Mouse (Mus musculus): ENCODE results near the gene Gm5148.

Gene Gm5148

GRCm38 (mm10) chr3:37737407-37737806 lies 13.1 kb upstream of the Gm5148 start:
- no peak for DNase-seq

- no peak for DNase-seq
These were observed 10.9 kb upstream of the Gm5148 start for GRCm38 (mm10) chr3:37735166-37735565.

GRCm38 (mm10) chr3:37729142-37729541 lies 4.9 kb upstream of the Gm5148 start:
- no peak for DNase-seq

GRCm38 (mm10) chr3:37728112-37729100 lies 4.1 kb upstream of the Gm5148 start:
- DNase-seq = no peak

DNA sequence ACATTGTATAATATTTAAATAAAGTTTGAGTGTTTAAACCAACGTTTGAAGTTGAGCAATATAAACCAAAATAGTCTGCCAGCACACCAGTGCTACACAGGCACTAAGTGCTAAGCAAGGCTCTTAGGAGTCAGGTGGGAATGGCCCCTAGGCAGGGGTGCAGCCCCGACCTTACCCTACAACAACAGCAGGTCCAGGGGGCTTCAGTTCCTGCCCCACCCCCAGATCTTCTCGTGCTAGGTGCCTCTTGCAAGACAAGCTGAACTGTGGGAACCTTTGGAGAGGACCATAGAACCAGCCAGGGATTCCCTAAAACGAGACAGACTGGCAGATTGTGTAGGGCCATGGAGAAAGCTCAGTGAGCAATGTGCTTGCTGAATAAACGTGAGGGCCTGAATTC lies 3.1 kb upstream of the Gm5148 start:
- DNase-seq = no peak

GRCm38 (mm10) chr3:37726501-37727140 lies 2.3 kb upstream of the Gm5148 start:
- DNase-seq = no peak

GRCm38 (mm10) chr3:37724946-37725735 lies 851 bp upstream of the Gm5148 start:
- no peak for DNase-seq

- DNase-seq = peak in 1 of 2 experiments; percentile 59
These were observed 574 bp downstream of the Gm5148 start for GRCm38 (mm10) chr3:37723662-37724170.

DNA sequence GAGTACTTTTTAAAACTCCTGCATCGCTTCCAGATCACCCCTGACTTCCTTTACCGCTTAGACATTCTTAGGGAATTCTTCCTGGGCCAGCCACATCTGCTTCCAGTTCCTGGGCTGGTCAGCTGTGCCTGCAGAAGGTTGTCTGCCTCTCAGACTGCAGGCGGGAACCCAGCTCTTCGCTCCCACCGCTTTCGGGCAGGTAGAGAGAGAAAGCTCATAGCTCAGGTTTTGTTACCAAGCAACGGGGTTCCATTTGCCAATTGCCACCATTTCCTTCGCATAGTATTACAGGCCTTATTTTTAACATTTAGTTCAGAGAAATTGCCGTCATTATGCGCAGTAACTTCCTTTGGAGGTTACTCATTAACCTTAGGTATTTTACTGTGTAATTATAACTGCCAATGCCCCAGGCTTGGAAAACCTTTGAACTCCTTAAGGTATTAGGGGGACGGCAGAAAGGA lies 1.2 kb downstream of the Gm5148 start:
- no peak for DNase-seq

- no peak for DNase-seq
These were observed 1.7 kb downstream of the Gm5148 start for GRCm38 (mm10) chr3:37722487-37723060.

DNA sequence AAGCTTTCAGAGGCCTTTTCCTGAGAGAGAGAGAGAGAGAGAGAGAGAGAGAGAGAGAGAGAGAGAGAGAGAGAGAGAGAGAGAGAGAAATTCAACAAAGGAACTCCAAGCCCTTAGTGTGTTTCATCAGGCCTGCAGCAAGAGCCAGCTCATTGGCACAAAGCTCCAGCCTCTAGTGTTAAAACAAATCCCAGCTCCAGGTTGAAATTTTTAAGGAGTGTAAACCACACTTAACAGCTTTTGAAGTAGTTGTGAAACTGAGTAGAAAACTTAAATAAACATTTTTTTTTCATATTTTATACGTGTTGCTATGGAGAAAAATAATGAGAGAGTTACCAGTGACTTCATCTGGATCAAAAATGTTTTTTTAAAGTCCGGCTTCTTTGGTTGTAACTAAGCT lies 7.3 kb downstream of the Gm5148 start:
- DNase-seq = no peak

DNA sequence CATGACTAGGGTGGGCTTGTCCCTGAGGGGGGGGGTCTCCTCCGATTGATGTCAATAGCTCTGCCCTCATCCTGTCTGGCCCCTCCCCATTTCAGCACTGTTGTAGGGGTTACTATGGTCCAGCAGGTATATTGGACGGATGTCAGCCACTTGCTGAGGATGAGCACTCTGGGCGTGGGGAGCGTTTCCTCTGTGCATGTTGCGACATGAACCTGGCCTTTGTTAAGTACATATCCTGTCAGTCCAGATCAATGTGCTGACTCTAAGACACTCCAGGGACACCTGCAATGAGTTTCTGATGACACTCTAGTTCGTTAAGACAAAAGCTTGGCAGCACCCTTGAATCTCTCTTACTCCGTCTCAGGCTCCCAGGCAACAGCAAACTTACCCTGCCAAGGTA lies 8.6 kb downstream of the Gm5148 start:
- DNase-seq = no peak

- DNase-seq = no peak
These were observed 11.8 kb downstream of the Gm5148 start for GRCm38 (mm10) chr3:37712501-37712900.

DNA sequence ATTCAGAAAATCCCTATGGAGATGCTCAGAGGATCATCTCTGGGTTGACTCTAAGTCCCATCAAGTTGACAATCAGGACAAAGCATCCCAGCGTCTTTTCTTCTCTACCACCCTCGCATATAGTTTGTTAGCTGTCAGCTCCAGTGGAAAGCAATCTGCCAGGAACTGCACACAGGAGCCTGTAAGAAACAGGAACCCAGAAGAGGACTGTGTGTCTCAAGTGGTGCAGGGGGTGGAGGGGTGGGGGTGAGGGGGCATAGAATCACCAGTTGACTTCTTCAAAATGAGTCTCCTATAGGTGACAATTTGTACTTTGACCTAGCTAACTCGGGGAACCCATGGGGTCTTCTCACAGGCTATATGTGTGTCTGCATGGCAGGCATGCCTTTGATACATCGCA lies 12.7 kb downstream of the Gm5148 start:
- no peak for DNase-seq

GRCm38 (mm10) chr3:37707801-37708200 lies 16.5 kb downstream of the Gm5148 start:
- no peak for DNase-seq

GRCm38 (mm10) chr3:37706439-37706838 lies 17.9 kb downstream of the Gm5148 start:
- DNase-seq = no peak

DNA sequence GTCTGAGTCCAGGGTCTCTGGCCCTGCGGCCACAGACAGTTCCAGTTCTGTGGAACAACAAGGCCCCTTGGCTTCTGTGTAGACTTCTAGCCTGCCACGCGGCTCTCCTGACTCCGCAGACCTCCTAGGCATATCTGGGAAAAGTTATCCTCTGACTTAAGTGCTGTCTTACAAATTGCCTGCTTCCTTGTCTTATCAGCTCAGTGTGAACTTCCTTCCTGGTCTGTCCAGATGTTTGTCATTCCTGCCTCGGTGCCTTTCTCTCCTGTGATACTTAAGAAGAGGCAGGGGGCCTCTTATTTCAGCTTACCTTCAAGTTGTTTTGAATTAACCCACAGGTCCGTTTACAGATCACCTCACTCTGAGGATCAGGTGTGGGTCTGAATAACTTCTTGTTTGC lies 18.9 kb downstream of the Gm5148 start:
- no peak for DNase-seq

- no peak for DNase-seq
These were observed 19.5 kb downstream of the Gm5148 start for GRCm38 (mm10) chr3:37704701-37705279.

- no peak for DNase-seq
These were observed 21.2 kb downstream of the Gm5148 start for GRCm38 (mm10) chr3:37703066-37703465.

DNA sequence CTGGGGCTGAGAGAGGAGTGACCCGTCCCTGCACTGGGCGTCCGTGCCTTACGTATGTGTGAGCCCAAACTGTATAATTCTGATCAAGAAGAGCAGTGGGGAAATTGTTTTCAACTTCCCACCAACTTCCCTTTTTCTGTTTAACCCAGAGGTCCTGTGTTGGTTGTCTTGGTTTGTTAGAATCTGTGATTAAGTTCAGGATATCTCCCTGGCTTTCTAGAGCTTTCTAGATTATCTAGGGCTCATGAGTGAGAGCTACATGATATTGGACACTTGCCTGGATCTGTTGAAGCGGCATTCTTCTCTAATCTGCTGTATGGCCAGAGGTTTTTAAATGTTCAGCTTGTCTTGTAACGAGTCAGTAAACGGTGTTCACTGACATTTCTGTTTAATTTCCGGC lies 30.7 kb downstream of the Gm5148 start:
- DNase-seq = no peak

DNA sequence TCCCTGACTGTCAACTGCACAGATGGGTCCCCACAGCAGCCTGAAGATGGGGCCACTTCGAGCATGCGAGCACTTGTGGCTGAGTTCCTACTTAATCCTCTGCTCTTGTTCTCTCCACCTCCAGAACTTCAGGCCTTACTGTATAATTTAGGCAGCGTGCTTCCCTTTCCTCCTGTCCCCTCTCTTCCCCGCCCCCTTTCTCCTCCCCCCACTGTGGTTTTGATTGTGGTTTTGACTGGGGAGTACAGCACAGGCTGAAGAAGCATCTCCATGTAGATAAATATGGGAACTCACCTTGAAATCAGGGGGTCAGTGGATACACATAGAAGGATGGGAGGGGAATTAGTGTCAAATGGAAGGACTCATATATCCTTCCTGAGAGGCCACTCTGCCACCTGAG lies 31.3 kb downstream of the Gm5148 start:
- no peak for DNase-seq

Data from thymus, postnatal 36 days (tissue).